Mouse (Mus musculus) testis, adult 2 months (tissue): ENCODE results near the gene Dus2. TPM values are rescaled to one million over a fixed set of nuclear protein-coding genes. Genes with fewer than 3 reads are reported as not detected.

Experiments
- H3K27ac ChIP-seq: fragments of 200-500 bp; 2 replicates; pipeline ENCODE4 v1.5.1; 2012; ENCODE audit warnings: low read depth, low read length; ENCODE audit not compliant: control insufficient read depth, insufficient read depth
- H3K27me3 ChIP-seq: fragments of 200-500 bp; 2 replicates; pipeline ENCODE4 v1.6.1; 2012; ENCODE audit warnings: mild to moderate bottlenecking, low read length, moderate library complexity; ENCODE audit not compliant: control insufficient read depth, insufficient read depth
- H3K36me3 ChIP-seq: fragments of 200-500 bp; 2 replicates; pipeline ENCODE4 v1.6.1; 2012; ENCODE audit warnings: mild to moderate bottlenecking, low read length; ENCODE audit not compliant: control insufficient read depth, insufficient read depth
- H3K4me1 ChIP-seq: fragments of 200-500 bp; 2 replicates; pipeline ENCODE4 v1.6.1; 2012; ENCODE audit warnings: low read length; ENCODE audit not compliant: control insufficient read depth, insufficient read depth
- H3K4me3 ChIP-seq: fragments of 200-500 bp; 2 replicates; pipeline ENCODE4 v1.5.1; 2012; ENCODE audit warnings: low read depth, mild to moderate bottlenecking, low read length, moderate library complexity, mixed read lengths; ENCODE audit not compliant: control insufficient read depth
- CTCF ChIP-seq: fragments of 200-500 bp; IDR thresholded peaks from 2 replicates; pipeline ENCODE4 v1.5.1; 2012; ENCODE audit warnings: low read depth, mild to moderate bottlenecking, inconsistent platforms, low read length, moderate library complexity; ENCODE audit not compliant: control insufficient read depth, insufficient read depth, insufficient replicate concordance
- POLR2A ChIP-seq: fragments of 200-500 bp; IDR thresholded peaks from 2 replicates; pipeline ENCODE4 v1.6.1; 2012; ENCODE audit warnings: low read depth, mild to moderate bottlenecking, inconsistent platforms, low read length, moderate library complexity; ENCODE audit not compliant: control insufficient read depth
- polyA plus RNA-seq: library from polyadenylated mRNA; depleted of rRNA; stranded (reverse); fragments of >200 nt; gene quantifications from 2 replicates; pipeline ENCODE4 v1.2.3, GENCODE M21; 2012; rRNA removed

The Dus2 gene
- polyA plus RNA-seq, 1 experiment, result 11.4 TPM

DNA sequence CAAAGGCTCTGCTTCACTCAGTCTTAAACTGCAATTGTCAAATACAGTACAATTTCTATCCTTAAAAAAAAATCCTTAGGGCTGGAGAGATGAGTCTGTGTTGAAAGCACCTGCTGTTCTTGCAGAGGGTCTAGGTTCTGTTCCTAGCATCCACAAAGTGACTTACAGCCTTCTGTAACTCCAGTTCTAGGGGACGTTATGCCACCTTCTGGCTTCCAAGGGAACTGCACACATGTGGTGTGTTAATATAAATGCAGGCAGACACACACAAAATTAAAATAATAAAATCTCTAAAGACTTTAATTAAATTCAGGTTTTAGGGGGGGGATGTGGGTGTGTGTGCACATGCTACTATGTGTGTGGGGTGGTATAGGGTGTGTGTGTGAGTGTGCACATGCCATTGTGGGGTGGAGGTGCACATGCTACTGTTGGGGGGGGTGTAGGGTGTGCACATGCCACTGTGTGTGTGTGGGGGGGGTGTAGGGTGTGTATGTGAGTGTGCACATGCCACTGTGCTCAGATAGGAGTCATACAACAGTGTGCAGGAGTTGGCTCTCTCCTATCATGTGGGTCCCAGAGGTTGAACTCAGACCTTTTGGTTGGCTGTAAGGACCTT lies 86.4 kb downstream of the Dus2 start:
- no peak overlapping the region for H3K4me3 ChIP-seq
- no peak overlapping the region for H3K27ac ChIP-seq
- TF ChIP-seq POLR2A (no peak), CTCF (no peak)
- H3K36me3 ChIP-seq, result no peaks in the 10 kb centered on the region
- H3K4me1 ChIP-seq, result peaks cover 4% of the 10 kb centered on the region; the same call in 1 of the 2 replicates
- no peaks in the 10 kb centered on the region for H3K27me3 ChIP-seq

GRCm38 (mm10) chr8:106102321-106102720 lies 111.2 kb downstream of the Dus2 start:
- Histone ChIP-seq H3K4me3 (no peak overlapping the region), H3K27me3 (no peaks in the 10 kb centered on the region), H3K4me1 (no peaks in the 10 kb centered on the region), H3K27ac (no peak overlapping the region), H3K36me3 (no peaks in the 10 kb centered on the region; the same call in 1 of the 2 replicates)
- TF ChIP-seq POLR2A (no peak), CTCF (no peak)

Other genes starting within 250 kb of the Dus2 start
- 2.5 and 3.3 TPM in 2 replicates for gene Gfod2, start 232.7 kb upstream of the Dus2 start, polyA plus RNA-seq
- 48.4 and 50.2 TPM in 2 replicates for gene Ranbp10, start 164.0 kb upstream of the Dus2 start, polyA plus RNA-seq
- 130 and 137 TPM in 2 replicates for gene Tsnaxip1, start 163.6 kb upstream of the Dus2 start, polyA plus RNA-seq
- 15.7 and 16.3 TPM in 2 replicates for gene Cenpt, start 138.1 kb upstream of the Dus2 start, polyA plus RNA-seq
- 13.1 and 14.0 TPM in 2 replicates for gene Thap11, start 136.2 kb upstream of the Dus2 start, polyA plus RNA-seq
- gene Nutf2, start 130.8 kb upstream of the Dus2 start, polyA plus RNA-seq, result 29.9 and 32.1 TPM in 2 replicates
- gene Edc4, start 110.5 kb upstream of the Dus2 start, polyA plus RNA-seq, result 85.5 and 87.8 TPM in 2 replicates
- gene Nrn1l, start 97.8 kb upstream of the Dus2 start, polyA plus RNA-seq, result 3.8 and 5.0 TPM in 2 replicates
- 16.7 and 19.4 TPM in 2 replicates for gene Pskh1, start 90.9 kb upstream of the Dus2 start, polyA plus RNA-seq
- gene Ctrl, start 57.5 kb upstream of the Dus2 start, polyA plus RNA-seq, result 0.91 and 0.96 TPM in 2 replicates
- 10.5 and 11.3 TPM in 2 replicates for gene Psmb10, start 52.9 kb upstream of the Dus2 start, polyA plus RNA-seq
- gene Lcat, start 48.0 kb upstream of the Dus2 start, polyA plus RNA-seq, result 0.84 and 1.6 TPM in 2 replicates
- 5.6 and 5.9 TPM in 2 replicates for gene Slc12a4, start 25.2 kb upstream of the Dus2 start, polyA plus RNA-seq
- gene Dpep3, start 11.9 kb upstream of the Dus2 start, polyA plus RNA-seq, result 561 and 647 TPM in 2 replicates
- gene Dpep2nb, start 14.6 kb downstream of the Dus2 start, polyA plus RNA-seq, result 3.0 and 4.1 TPM in 2 replicates
- 4.4 and 4.9 TPM in 2 replicates for gene Ddx28, start 20.5 kb downstream of the Dus2 start, polyA plus RNA-seq
- gene Nfatc3, start 67.5 kb downstream of the Dus2 start, polyA plus RNA-seq, result 9.0 and 11.9 TPM in 2 replicates
- 0.84 and 1.8 TPM in 2 replicates for gene Esrp2, start 145.6 kb downstream of the Dus2 start, polyA plus RNA-seq
- 1.9 and 2.6 TPM in 2 replicates for gene Pla2g15, start 159.1 kb downstream of the Dus2 start, polyA plus RNA-seq
- 54.1 and 69.5 TPM in 2 replicates for gene Slc7a6, start 177.5 kb downstream of the Dus2 start, polyA plus RNA-seq
- 10.6 and 11.7 TPM in 2 replicates for gene Slc7a6os, start 219.6 kb downstream of the Dus2 start, polyA plus RNA-seq
- gene Prmt7, start 219.6 kb downstream of the Dus2 start, polyA plus RNA-seq, result 78.8 and 86.9 TPM in 2 replicates